Mouse (Mus musculus) left cerebral cortex, postnatal 4 days (tissue): ENCODE measurements around the gene Rwdd1. TPM values are rescaled to one million over a fixed set of nuclear protein-coding genes. Genes with fewer than 3 reads are reported as not detected.
"Not testable (repeated sequence)": the region's sequence is repeated elsewhere in the genome, so short reads cannot be mapped to it uniquely, and the experiment has no call there.

Experiments used
- DNase-seq: peaks from one replicate; pipeline ENCODE4 v3.0.0-alpha.2; 2022
- intact Hi-C: fragments of 180-260 bp; cut with DNase I; formaldehyde crosslinking; loops from one replicate; pipeline ENCODE4 v1.15.1; 2025
- total RNA-seq, 2 experiments: library from RNA; stranded (reverse); gene quantifications; 2 replicates each; pipeline ENCODE4 v1.2.3; 2021

Gene Rwdd1
- total RNA-seq = 100 to 1,000 TPM; 118 to 126 TPM

GRCm38 (mm10) chr10:34019302-34020075, at the start of gene Rwdd1:
Gene Rwdd1 (minus strand): TSS chr10:34019624.
- intact Hi-C loops = no loop called here
- peak; percentile 98 for DNase-seq

- no peak for DNase-seq
- intact Hi-C loops = no loop called here
These were observed 47.2 kb upstream of the Rwdd1 start for GRCm38 (mm10) chr10:34066591-34066990.

GRCm38 (mm10) chr10:34053987-34054386, 34.6 kb upstream of the Rwdd1 start:
- intact Hi-C loops = no loop called here
- no peak for DNase-seq

GRCm38 (mm10) chr10:34044210-34044609, 24.8 kb upstream of the Rwdd1 start, which contains the start of gene Calhm4:
Gene Calhm4 (minus strand): TSS chr10:34044310.
- intact Hi-C loops = no loop called here
- DNase-seq = no peak

- intact Hi-C loops = loop anchor here (5.0 to 10.0 kb wide), 3 partner anchors 60 to 287 kb away; partner anchors contain the start of genes Calhm5 and Tspyl1
- DNase-seq = no peak
These were observed 18.0 kb upstream of the Rwdd1 start, which contains the start of gene Trappc3l for GRCm38 (mm10) chr10:34037401-34037800. Gene Trappc3l (plus strand): TSS chr10:34037597.

GRCm38 (mm10) chr10:34036587-34036986, 17.2 kb upstream of the Rwdd1 start:
- intact Hi-C loops = loop anchor here (5.0 to 10.0 kb wide), 3 partner anchors 61 to 288 kb away; partner anchors contain the start of genes Calhm5 and Tspyl1
- no peak for DNase-seq

GRCm38 (mm10) chr10:34033630-34034305, 14.3 kb upstream of the Rwdd1 start:
- peak; percentile 87 for DNase-seq
- intact Hi-C loops = loop anchor here (10.0 kb wide), 1 partner anchor 291 kb away; no protein-coding TSS in a partner anchor

- intact Hi-C loops = loop anchor here (10.0 kb wide), 1 partner anchor 294 kb away; no protein-coding TSS in a partner anchor
- no peak for DNase-seq
These were observed 10.9 kb upstream of the Rwdd1 start for GRCm38 (mm10) chr10:34030322-34030721.

GRCm38 (mm10) chr10:34018746-34019301, 600 bp downstream of the Rwdd1 start:
- DNase-seq = peak; percentile 40
- intact Hi-C loops = no loop called here

- no peak for DNase-seq
- intact Hi-C loops = no loop called here
These were observed 6.2 kb downstream of the Rwdd1 start for GRCm38 (mm10) chr10:34013241-34013640.

GRCm38 (mm10) chr10:34012581-34012980, 6.8 kb downstream of the Rwdd1 start:
- DNase-seq = no peak
- intact Hi-C loops = no loop called here

GRCm38 (mm10) chr10:33998397-33998796, 21.0 kb downstream of the Rwdd1 start:
- no peak for DNase-seq
- intact Hi-C loops = no loop called here

- intact Hi-C loops, DNase-seq: not testable (repeated sequence)
These were observed 22.7 kb downstream of the Rwdd1 start for GRCm38 (mm10) chr10:33996686-33997085.

- intact Hi-C loops = no loop called here
- peak; percentile 56 for DNase-seq
These were observed 32.7 kb downstream of the Rwdd1 start for GRCm38 (mm10) chr10:33986771-33987170.

GRCm38 (mm10) chr10:33974781-33975494, 44.5 kb downstream of the Rwdd1 start:
- intact Hi-C loops = no loop called here
- no peak for DNase-seq

- no peak for DNase-seq
- intact Hi-C loops = no loop called here
These were observed 66.9 kb downstream of the Rwdd1 start for GRCm38 (mm10) chr10:33952509-33952908.

- intact Hi-C loops = no loop called here
These were observed 68.4 kb downstream of the Rwdd1 start, which contains the start of gene Zup1 for GRCm38 (mm10) chr10:33950803-33951583. Gene Zup1 (minus strand): TSS chr10:33951269.

More at GRCm38 (mm10) chr10:33950803-33951583, 68.4 kb downstream of the Rwdd1 start, which contains the start of gene Zup1:
- DNase-seq = peak; percentile 83
